Mouse (Mus musculus) mouse trophoblast stem cell (cell line): ENCODE measurements around the gene Chrm2.

ENCODE experiments used
- in situ Hi-C, 2 experiments: fragments of 300-500 bp; cut with MseI, MboI; formaldehyde crosslinking; loops; 2 replicates in 1 of 2; 3 replicates in 1 of 2; pipeline ENCODE4 v1.15.1; 2025

Chrm2 gene

GRCm38 (mm10) chr6:36516508-36516907, 128.6 kb downstream of the Chrm2 start:
- in situ Hi-C loops: no loop called here

GRCm38 (mm10) chr6:36517242-36517641, 129.4 kb downstream of the Chrm2 start:
- in situ Hi-C loops: no loop called here

- in situ Hi-C loops: no loop called here
These were observed 135.7 kb downstream of the Chrm2 start for GRCm38 (mm10) chr6:36523599-36523998.

GRCm38 (mm10) chr6:36528509-36528908, 140.6 kb downstream of the Chrm2 start:
- in situ Hi-C loops: no loop called here

- in situ Hi-C loops: no loop called here
These were observed 153.4 kb downstream of the Chrm2 start for GRCm38 (mm10) chr6:36541247-36541646.

GRCm38 (mm10) chr6:36566886-36567285, 179.0 kb downstream of the Chrm2 start:
- in situ Hi-C loops: no loop called here
